Mouse (Mus musculus) heart, adult 2 months (tissue): ENCODE data around the gene Apoh. TPM values are rescaled to one million over a fixed set of nuclear protein-coding genes. Genes with fewer than 3 reads are reported as not detected.

Experiments used
- DNase-seq, 2 experiments: peaks; one replicate each; pipeline ENCODE4 v3.0.0; 2021
- H3K27ac ChIP-seq: fragments of 200-600 bp; 2 replicates; pipeline ENCODE4 v1.8.1; 2022
- H3K27me3 ChIP-seq: fragments of 200-500 bp; 2 replicates; pipeline ENCODE4 v1.6.1; 2012; ENCODE audit warnings: mild to moderate bottlenecking, low read length, inconsistent platforms, mixed read lengths; ENCODE audit not compliant: control insufficient read depth, insufficient read depth
- H3K36me3 ChIP-seq: fragments of 200-500 bp; 2 replicates; pipeline ENCODE4 v1.6.1; 2012; ENCODE audit warnings: low read length, inconsistent platforms; ENCODE audit not compliant: control insufficient read depth, insufficient read depth
- H3K4me1 ChIP-seq: fragments of 200-500 bp; 2 replicates; pipeline ENCODE4 v1.6.1; 2011; ENCODE audit warnings: low read length; ENCODE audit not compliant: control insufficient read depth, insufficient read depth
- H3K4me3 ChIP-seq: fragments of 200-600 bp; 2 replicates; pipeline ENCODE4 v1.8.1; 2022
- H3K79me2 ChIP-seq: fragments of 200-500 bp; replicated peaks from 2 replicates; pipeline ENCODE4 v1.6.1; 2012; ENCODE audit warnings: mild to moderate bottlenecking, inconsistent platforms, low read length, moderate library complexity, mixed read lengths; ENCODE audit not compliant: control insufficient read depth, insufficient read depth
- H3K9ac ChIP-seq: fragments of 200-500 bp; 2 replicates; pipeline ENCODE4 v1.6.1; 2012; ENCODE audit warnings: low read depth, mild to moderate bottlenecking, control low read depth, inconsistent platforms, low read length, mixed read lengths
- CTCF ChIP-seq: fragments of 200-600 bp; IDR thresholded peaks from 2 replicates; pipeline ENCODE4 v1.8.1; 2022; ENCODE audit warnings: antibody characterized with exemption, mild to moderate bottlenecking, moderate library complexity
- EP300 ChIP-seq: fragments of 200-500 bp; IDR thresholded peaks from 2 replicates; pipeline ENCODE4 v1.6.1; 2011; ENCODE audit warnings: low read depth, low read length, control low read depth; ENCODE audit not compliant: insufficient read depth
- POLR2A ChIP-seq: fragments of 200-500 bp; IDR thresholded peaks from 2 replicates; pipeline ENCODE4 v1.6.1; 2011; ENCODE audit warnings: mild to moderate bottlenecking, low read depth, low read length, control low read depth; ENCODE audit not compliant: insufficient read depth
- WGBS: fragments of 180-500 bp; shearing (Covaris S2); methylation state at CpG from one replicate; pipeline ENCODE4 v1.1.7; 2018; 5-methylcytosine and 5-hydroxymethylcytosine counted together
- intact Hi-C: fragments of 180-260 bp; cut with DNase I; formaldehyde crosslinking; loops from one replicate; pipeline ENCODE4 v1.15.1; 2025
- long read RNA-seq: library from polyadenylated mRNA; stranded (forward); transcript quantifications from one replicate; pipeline ENCODE4 v2.0.0, GENCODE M21; 2021
- polyA plus RNA-seq: library from polyadenylated mRNA; depleted of rRNA; stranded (reverse); fragments of >200 nt; gene quantifications from 2 replicates; pipeline ENCODE4 v1.2.3, GENCODE M21; 2012; rRNA removed
- total RNA-seq, 2 experiments: library from RNA; stranded (reverse); gene quantifications; 2 replicates each; pipeline ENCODE4 v1.2.3; 2021

The Apoh gene
- total RNA-seq (not detected), polyA plus RNA-seq (0.35 and 1.7 TPM in 2 replicates)
- long read RNA-seq = 0 reads

GRCm38 (mm10) chr11:108342781-108343768 is at the start of gene Apoh:
Gene Apoh, plus strand, starts transcription at chr11:108343354.
- no peaks in the 10 kb centered on the region for H3K36me3 ChIP-seq
- H3K9ac ChIP-seq = peak within 1 kb of the TSS; percentile 83
- under 1% methylated on average over 75 of the region's 75 CpGs for WGBS
- TF ChIP-seq CTCF (no peak), POLR2A (peak; percentile 29; the same call in 1 of the 2 replicates)
- H3K27ac ChIP-seq = peak within 1 kb of the TSS; percentile 91
- peak; percentile 75 to 79 for DNase-seq
- intact Hi-C loops = loop anchor here (5.0 to 10.0 kb wide), 2 partner anchors 86 to 218 kb away; no protein-coding TSS in a partner anchor
- peaks cover 2% of the 10 kb centered on the region for H3K4me1 ChIP-seq
- H3K27me3 ChIP-seq = no peaks in the 10 kb centered on the region
- H3K4me3 ChIP-seq = peak within 1 kb of the TSS; percentile 77
- H3K79me2 ChIP-seq = no peaks in the 10 kb centered on the region

- TF ChIP-seq CTCF = no peak
- TF ChIP-seq POLR2A = no peak
- TF ChIP-seq EP300 = no peak
- H3K36me3 ChIP-seq = no peaks in the 10 kb centered on the region
- H3K79me2 ChIP-seq = no peaks in the 10 kb centered on the region
- H3K27me3 ChIP-seq = no peaks in the 10 kb centered on the region
- 71% methylated on average over 3 of the region's 3 CpGs for WGBS
- H3K4me3 ChIP-seq = no peak overlapping the region
- no peaks in the 10 kb centered on the region for H3K4me1 ChIP-seq
- H3K9ac ChIP-seq = no peak overlapping the region
- H3K27ac ChIP-seq = no peak overlapping the region
- DNase-seq = no peak
- intact Hi-C loops = no loop called here
Measured at GRCm38 (mm10) chr11:108293843-108294242, 49.3 kb upstream of the Apoh start.

- no peaks in the 10 kb centered on the region for H3K79me2 ChIP-seq
- no peaks in the 10 kb centered on the region for H3K4me1 ChIP-seq
- no peak overlapping the region for H3K27ac ChIP-seq
- intact Hi-C loops = no loop called here
- H3K27me3 ChIP-seq = no peaks in the 10 kb centered on the region
- 93% methylated on average over 12 of the region's 12 CpGs for WGBS
- no peak overlapping the region for H3K4me3 ChIP-seq
- no peak overlapping the region for H3K9ac ChIP-seq
- DNase-seq = no peak
- TF ChIP-seq CTCF (no peak), POLR2A (no peak)
- H3K36me3 ChIP-seq = no peaks in the 10 kb centered on the region
Measured at GRCm38 (mm10) chr11:108294305-108294813, 48.8 kb upstream of the Apoh start.

GRCm38 (mm10) chr11:108295373-108295772 is 47.8 kb upstream of the Apoh start:
- no peaks in the 10 kb centered on the region for H3K36me3 ChIP-seq
- TF ChIP-seq CTCF (no peak), POLR2A (no peak), EP300 (no peak)
- H3K79me2 ChIP-seq = no peaks in the 10 kb centered on the region
- H3K27ac ChIP-seq = no peak overlapping the region
- H3K9ac ChIP-seq = no peak overlapping the region
- intact Hi-C loops = no loop called here
- no peak for DNase-seq
- peaks cover 2% of the 10 kb centered on the region for H3K4me1 ChIP-seq
- no peak overlapping the region for H3K4me3 ChIP-seq
- H3K27me3 ChIP-seq = no peaks in the 10 kb centered on the region

GRCm38 (mm10) chr11:108297956-108298355 is 45.2 kb upstream of the Apoh start:
- Histone ChIP-seq H3K4me3 (no peak overlapping the region), H3K9ac (no peak overlapping the region), H3K27ac (no peak overlapping the region), H3K27me3 (no peaks in the 10 kb centered on the region), H3K36me3 (no peaks in the 10 kb centered on the region), H3K4me1 (peaks cover 6% of the 10 kb centered on the region), H3K79me2 (no peaks in the 10 kb centered on the region)
- no peak for TF ChIP-seq CTCF
- TF ChIP-seq EP300 = no peak
- no peak for TF ChIP-seq POLR2A
- WGBS = 75% methylated on average over 8 of the region's 8 CpGs
- no peak for DNase-seq
- intact Hi-C loops = no loop called here

GRCm38 (mm10) chr11:108299913-108300312 is 43.2 kb upstream of the Apoh start:
- Histone ChIP-seq H3K79me2 (no peaks in the 10 kb centered on the region), H3K4me1 (peaks cover 6% of the 10 kb centered on the region), H3K36me3 (no peaks in the 10 kb centered on the region), H3K4me3 (no peak overlapping the region), H3K9ac (no peak overlapping the region), H3K27ac (no peak overlapping the region), H3K27me3 (no peaks in the 10 kb centered on the region)
- DNase-seq = peak in 1 of 2 experiments; percentile 34
- WGBS = 71% methylated on average over 10 of the region's 10 CpGs
- TF ChIP-seq EP300 (no peak), CTCF (no peak), POLR2A (no peak)
- intact Hi-C loops = no loop called here
